Mouse (Mus musculus): ENCODE results near the gene Vrk2. TPM values are rescaled to one million over a fixed set of nuclear protein-coding genes. Genes with fewer than 3 reads are reported as not detected.
A peak's percentile ranks its signal among the peaks of the same experiment; 100 is the strongest.

The Vrk2 gene
- total RNA-seq (2021), result 1 to 10 TPM; 2.4 to 4.4 TPM

GRCm38 (mm10) chr11:26593061-26594059, at the start of gene Vrk2, which contains the start of gene Gm6899:
Gene Vrk2, minus strand, starts transcription at chr11:26593999.
Gene Gm6899, plus strand, starts transcription at chr11:26593241.
- peak; percentile 27 to 40 for DNase-seq (ENCODE audit: extremely low spot score in 1 of 2, low spot score in 1 of 2)

- no peak for DNase-seq (ENCODE audit: extremely low spot score in 1 of 2, low spot score in 1 of 2)
These were observed 48.3 kb upstream of the Vrk2 start for GRCm38 (mm10) chr11:26642141-26642540.

- no peak for DNase-seq (ENCODE audit: extremely low spot score in 1 of 2, low spot score in 1 of 2)
These were observed 46.6 kb upstream of the Vrk2 start for GRCm38 (mm10) chr11:26640314-26640785.

- no peak for DNase-seq (ENCODE audit: extremely low spot score in 1 of 2, low spot score in 1 of 2)
These were observed 42.4 kb upstream of the Vrk2 start for GRCm38 (mm10) chr11:26636239-26636638.

GRCm38 (mm10) chr11:26622727-26623126, 28.9 kb upstream of the Vrk2 start:
- no peak for DNase-seq (ENCODE audit: extremely low spot score in 1 of 2, low spot score in 1 of 2)

GRCm38 (mm10) chr11:26618475-26619223, 24.9 kb upstream of the Vrk2 start:
- DNase-seq (ENCODE audit: extremely low spot score in 1 of 2, low spot score in 1 of 2), result no peak

- DNase-seq (ENCODE audit: extremely low spot score in 1 of 2, low spot score in 1 of 2), result no peak
These were observed 15.0 kb upstream of the Vrk2 start for GRCm38 (mm10) chr11:26608795-26609194.

- DNase-seq (ENCODE audit: extremely low spot score in 1 of 2, low spot score in 1 of 2), result no peak
These were observed 10.4 kb upstream of the Vrk2 start for GRCm38 (mm10) chr11:26604061-26604655.

GRCm38 (mm10) chr11:26601571-26602175, 7.9 kb upstream of the Vrk2 start:
- no peak for DNase-seq (ENCODE audit: extremely low spot score in 1 of 2, low spot score in 1 of 2)

- DNase-seq (ENCODE audit: extremely low spot score in 1 of 2, low spot score in 1 of 2), result no peak
These were observed 6.9 kb upstream of the Vrk2 start for GRCm38 (mm10) chr11:26600692-26601091.

GRCm38 (mm10) chr11:26598876-26599275, 5.1 kb upstream of the Vrk2 start:
- no peak for DNase-seq (ENCODE audit: extremely low spot score in 1 of 2, low spot score in 1 of 2)

GRCm38 (mm10) chr11:26597761-26598160, 4.0 kb upstream of the Vrk2 start:
- no peak for DNase-seq (ENCODE audit: extremely low spot score in 1 of 2, low spot score in 1 of 2)

- no peak for DNase-seq (ENCODE audit: extremely low spot score in 1 of 2, low spot score in 1 of 2)
These were observed 3.3 kb upstream of the Vrk2 start for GRCm38 (mm10) chr11:26597145-26597544.

- no peak for DNase-seq (ENCODE audit: extremely low spot score in 1 of 2, low spot score in 1 of 2)
These were observed 2.4 kb upstream of the Vrk2 start for GRCm38 (mm10) chr11:26596186-26596585.

- no peak for DNase-seq (ENCODE audit: extremely low spot score in 1 of 2, low spot score in 1 of 2)
These were observed 688 bp upstream of the Vrk2 start for GRCm38 (mm10) chr11:26594487-26594886.

- no peak for DNase-seq (ENCODE audit: extremely low spot score in 1 of 2, low spot score in 1 of 2)
These were observed 1.3 kb downstream of the Vrk2 start for GRCm38 (mm10) chr11:26592395-26593053.

- no peak for DNase-seq (ENCODE audit: extremely low spot score in 1 of 2, low spot score in 1 of 2)
These were observed 6.6 kb downstream of the Vrk2 start for GRCm38 (mm10) chr11:26587184-26587524.

- DNase-seq (ENCODE audit: extremely low spot score in 1 of 2, low spot score in 1 of 2), result peak; percentile 19 to 52
These were observed 7.2 kb downstream of the Vrk2 start for GRCm38 (mm10) chr11:26586367-26587183.
